Mouse (Mus musculus) right cerebral cortex, adult 18-20 months (tissue): Measurements from ENCODE around the gene Snapc4.
"Not testable (repeated sequence)": the region's sequence is repeated elsewhere in the genome, so short reads cannot be mapped to it uniquely, and the experiment has no call there.

Experiments
- DNase-seq: peaks from one replicate; pipeline ENCODE4 v3.0.0; 2022; ENCODE audit warnings: mixed read lengths

Gene Snapc4

DNA sequence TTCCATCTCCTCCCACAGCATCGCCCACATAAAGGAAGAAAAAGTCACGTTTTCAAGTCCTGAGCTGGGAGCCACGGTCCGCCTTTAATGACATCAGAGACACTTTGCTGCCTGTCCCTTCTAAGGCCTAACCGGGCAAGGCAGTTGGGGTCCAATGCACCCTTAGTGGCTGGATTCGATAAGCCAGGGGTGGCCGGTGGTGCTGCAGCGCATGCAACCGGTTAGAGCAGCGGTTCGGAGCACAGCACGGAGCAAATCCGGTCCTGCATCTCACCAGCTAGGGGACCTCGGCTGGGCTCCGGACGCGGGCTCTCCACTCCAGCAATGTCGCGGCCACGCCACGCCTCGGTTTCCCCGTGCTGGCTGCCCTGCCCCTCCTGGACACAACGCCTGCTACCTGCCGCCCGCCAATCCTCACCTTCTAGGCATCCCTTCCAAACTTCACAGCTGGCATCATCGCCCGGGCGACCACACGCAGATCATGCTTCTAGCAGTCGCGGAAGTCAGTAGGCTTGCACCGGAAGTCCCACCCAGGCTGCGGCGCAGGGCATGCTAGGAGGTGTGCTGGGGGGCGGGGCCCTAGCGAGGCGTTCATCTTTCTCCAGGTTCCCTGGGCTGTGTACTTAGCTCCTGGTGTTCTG lies at the start of gene Snapc4:
Gene Snapc4, minus strand, starts transcription at position 523 of the 641 bp plus-strand sequence.
- DNase-seq: peak; percentile 89

DNA sequence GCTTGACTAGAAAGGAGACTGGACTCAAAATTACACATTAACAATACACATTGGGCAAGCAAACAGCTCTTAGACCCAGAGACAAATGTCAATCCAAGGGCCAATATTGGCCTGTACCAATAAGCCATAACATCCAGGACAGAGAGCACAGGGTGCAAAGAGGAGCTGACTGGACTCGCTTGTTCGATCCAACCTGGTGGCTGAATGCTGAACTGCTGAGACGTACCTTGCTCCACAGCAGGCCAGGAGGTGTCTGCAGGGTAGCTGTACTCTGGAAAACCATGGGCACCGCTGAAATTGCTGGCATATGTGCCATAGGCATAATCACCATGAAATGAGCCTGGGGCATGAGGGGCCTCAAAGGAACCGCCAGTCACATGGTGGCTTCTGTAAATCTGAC lies 49.4 kb upstream of the Snapc4 start:
- no peak for DNase-seq

DNA sequence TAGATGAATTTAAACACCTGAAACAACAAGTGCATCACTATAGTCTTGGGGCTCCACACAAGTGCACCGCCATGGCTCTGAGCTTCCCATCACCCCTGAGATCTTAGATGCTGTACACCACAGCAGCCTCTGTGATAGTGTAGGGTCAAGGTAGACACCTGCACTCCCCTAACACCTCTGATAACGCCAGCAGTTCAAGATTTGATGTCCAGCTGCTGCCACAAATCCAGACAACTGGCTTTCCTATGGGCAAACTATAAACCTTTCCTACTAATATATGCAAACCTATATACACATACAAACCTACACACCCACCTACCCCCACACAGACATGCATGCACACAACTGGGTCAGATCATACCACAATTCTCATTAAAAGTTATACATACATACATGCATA lies 44.1 kb upstream of the Snapc4 start:
- DNase-seq: no peak

DNA sequence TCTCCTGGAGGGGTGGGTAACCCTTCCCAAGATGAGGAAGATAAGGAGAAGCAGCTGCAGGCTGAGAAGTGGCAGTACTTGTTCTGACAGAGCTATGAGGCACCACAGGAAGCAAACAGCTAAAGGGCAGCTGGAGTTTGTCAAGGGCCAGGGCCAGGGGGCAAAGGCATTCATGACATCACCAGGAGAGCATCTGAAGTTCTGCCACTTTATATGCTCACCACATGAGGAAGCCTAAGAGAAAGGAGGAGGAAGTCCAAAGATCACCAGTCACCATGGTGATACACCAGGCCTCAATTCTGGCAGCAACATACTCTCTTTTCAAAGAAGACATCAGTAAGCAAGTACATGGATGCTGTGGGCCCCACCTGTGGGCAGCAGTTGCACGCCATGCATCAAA lies 42.6 kb upstream of the Snapc4 start:
- no peak for DNase-seq

DNA sequence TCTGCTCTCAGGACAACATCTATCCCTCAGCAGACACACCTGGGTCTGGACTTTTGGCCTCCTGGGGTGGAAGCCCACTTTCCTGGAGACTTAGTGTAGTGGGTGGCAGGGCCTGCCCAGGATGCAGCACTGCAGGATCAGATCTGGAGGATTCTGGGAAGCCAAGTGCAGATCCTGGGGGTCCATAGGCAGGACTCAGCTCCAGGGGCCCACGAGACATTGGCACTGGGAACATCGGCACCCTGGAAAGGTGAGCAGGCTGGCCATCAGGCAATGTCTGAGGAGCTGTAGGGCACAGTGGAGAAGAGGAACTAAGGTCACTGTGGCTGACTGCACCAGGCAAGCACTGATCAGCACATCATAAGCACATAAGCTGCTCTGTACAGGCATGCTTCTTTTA lies 41.5 kb upstream of the Snapc4 start:
- DNase-seq: no peak

DNA sequence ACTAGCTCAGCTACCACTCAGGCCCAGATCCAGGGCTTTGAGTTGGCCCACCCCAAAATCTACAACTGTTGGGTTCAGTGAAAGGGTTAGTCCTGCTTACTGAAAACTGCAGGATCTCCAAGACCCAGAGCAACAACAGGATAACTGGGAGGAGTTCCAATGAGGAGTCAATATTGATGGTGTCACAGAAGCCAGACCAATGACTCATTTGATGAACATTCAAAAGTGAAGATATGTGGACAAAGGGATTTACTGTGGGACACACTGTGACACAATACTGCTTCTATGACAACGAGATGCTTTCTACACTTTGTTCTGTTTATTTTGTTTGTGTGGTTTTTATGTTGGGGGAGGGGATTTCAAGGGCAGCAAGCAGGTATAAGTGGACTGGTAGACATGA lies 37.7 kb upstream of the Snapc4 start:
- no peak for DNase-seq

DNA sequence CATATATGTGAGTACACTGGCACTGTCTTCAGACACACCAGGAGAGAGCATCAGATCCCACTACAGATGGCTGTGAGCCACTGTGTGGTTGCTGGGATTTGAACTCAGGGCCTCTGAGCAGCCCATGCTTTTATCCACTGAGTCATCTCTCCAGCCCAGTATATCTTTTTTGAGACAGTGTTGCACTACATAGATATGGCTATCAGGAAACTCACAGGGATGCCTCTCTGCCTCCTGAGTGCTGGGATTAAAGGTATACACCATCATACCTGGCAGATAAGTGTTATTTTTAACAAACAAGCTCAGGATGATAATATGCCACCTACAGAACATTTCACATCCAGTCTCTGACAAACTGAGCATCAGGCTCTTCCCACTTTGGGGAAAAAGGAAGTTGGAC lies 36.6 kb upstream of the Snapc4 start:
- DNase-seq: no peak

DNA sequence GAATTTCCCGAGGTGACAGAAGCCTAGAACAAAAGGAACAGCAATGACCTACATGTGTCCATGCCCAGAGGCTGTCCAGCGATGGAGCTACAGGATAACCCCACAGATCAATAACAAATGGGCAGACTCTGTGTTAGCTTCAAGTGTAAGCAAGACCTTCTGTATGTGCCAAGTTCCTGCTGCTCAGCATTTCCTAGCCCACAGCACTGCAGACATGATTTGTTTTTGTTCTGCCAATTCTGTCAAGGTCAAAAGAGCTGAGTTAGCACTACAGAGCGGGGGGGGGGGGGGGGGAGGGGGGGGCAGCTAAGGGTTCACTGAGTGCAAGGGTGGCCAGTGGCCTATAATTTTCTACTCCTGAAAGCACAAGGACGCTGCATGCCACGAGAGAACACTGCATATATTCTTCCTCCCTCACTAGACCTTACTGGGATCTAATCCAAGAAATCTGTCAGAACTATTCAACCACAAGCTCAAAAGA lies 30.5 kb upstream of the Snapc4 start:
- no peak for DNase-seq

DNA sequence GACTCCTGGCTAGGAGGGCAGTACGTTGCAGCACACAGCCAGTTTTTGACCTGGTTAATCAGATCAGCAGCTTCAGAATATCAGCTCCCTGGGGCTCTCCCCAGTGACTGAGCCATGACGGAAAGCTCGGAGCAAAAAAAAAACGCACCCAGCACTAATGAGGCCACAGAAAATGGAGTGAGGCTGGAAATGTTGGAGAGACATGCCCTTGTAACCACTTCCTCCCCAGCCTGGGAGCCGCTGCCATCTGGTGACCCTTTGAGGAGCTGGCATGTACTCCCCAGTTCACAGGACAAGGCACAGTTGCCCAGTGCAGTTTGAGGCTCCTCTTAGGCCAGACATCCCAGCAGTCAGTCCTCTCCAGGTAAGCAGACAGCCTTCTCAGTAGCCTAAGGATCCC lies 29.6 kb upstream of the Snapc4 start:
- no peak for DNase-seq

DNA sequence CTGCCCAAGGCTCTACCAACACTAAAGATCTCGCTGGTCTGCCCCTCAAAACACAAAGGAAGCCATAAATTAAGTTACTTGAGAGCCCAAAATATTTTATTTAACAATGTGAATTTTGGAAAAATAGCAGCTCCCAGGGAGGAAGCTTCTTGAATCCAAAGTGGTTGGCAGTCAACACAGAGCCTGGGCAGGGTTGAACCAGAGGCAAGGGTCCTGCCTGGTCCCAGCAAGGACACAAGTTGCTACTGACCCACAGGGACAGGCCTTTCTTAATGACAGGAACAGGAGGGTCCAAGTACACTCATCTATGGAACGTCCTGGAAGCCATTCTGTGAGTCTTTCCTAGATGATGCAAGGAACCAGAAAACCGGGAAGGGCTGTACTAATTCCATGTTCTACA lies 28.9 kb upstream of the Snapc4 start:
- no peak for DNase-seq

DNA sequence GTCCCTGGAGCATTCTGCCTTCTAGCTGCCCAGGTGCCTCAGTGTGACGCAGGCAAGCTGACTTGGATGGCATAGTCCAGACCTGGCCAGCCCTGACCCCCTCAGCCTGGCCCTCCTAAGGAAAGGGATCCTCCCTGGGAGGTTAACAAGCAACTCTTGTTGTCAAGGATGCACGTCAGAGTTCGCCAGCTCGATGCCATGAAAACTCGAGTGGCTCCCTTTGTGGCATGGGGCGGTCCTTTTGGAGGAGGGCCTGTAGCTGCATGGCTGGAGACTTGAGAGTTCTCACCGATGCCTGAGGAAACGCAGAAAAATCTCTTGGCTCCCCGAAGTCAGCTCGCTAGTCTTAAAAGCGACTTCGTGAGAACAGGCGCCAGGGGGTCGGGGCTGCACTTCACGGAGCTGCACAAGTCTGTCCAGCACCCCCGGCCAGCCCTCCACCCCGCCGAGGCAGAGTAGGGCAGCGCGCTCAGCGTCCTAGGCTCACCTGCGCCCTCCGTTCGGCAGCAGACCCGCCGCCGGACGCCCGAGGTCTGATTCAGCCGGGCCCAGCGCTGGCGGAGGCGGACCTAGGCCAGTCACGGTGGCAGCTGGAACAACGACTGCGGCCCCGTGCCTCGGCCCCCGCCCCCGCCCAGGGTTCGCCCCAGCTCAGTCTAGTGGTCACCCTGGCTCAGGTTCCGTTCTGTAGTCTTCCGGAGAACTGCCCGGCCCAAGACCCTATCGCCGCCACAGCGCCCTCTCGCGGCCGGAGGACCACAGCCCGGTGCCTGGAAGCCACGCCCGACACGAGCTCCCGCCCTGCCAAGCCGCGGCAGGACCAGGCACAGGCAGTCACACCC lies 28.3 kb upstream of the Snapc4 start, which contains the start of gene Inpp5e:
Gene Inpp5e, minus strand, starts transcription at position 689 of the 842 bp plus-strand sequence.
- peak; percentile 96 for DNase-seq

DNA sequence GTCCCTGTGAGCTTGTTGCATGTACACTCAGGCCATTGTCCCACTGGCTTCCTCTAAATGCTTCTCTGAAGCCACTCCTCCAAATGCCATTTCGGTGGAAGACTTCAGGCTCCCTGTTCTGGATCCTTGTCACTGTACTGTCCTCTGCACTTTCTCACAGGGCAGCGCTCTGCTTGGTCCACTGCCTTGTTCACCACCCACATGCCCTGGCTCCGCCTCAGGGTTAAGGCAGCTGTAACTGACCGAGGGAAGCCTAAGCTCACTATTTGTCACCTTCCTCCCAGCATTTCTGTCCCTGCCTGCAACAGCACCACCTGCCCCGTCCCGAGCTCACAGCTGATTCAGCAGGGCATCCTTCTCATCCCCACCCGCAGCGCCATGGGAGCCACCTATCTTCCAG lies 22.9 kb upstream of the Snapc4 start:
- DNase-seq: no peak

DNA sequence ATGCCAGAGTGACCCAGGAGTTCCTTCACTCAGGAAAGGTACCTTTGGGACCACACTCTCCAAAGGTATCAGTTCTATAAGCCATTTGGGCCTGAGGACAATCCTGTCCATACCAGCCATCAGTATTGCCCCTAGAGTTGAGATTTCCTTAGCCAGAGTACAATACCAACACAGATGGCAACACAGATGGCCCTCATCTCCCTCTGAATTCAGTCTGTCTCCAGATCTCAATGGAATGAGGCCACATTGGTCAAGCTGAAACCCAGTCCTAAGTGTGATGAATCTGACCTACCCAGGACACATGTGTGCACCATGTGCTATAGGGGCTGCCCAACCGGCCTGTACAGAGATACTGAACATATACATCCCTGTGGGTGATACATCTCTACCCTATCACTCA lies 21.8 kb upstream of the Snapc4 start:
- no peak for DNase-seq

DNA sequence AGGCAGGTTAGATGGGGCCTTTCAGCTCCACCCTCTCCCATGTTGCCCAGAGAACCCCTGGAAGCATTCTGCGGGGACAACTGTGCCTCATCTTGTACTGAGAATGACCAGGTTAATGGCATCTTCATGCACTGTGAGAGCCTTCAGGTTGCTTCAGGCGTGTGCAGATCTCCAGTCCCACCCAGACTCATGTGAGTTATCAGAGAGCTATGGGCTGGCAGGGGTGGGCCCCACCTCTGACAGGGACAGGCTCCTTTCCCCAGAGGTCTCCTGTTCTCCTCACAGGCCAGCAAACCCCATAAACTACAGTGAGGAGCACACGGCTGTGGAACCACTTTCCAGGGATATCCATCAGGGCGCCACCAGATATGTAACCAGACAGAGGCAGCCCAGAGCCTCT lies 20.6 kb upstream of the Snapc4 start:
- no peak for DNase-seq

DNA sequence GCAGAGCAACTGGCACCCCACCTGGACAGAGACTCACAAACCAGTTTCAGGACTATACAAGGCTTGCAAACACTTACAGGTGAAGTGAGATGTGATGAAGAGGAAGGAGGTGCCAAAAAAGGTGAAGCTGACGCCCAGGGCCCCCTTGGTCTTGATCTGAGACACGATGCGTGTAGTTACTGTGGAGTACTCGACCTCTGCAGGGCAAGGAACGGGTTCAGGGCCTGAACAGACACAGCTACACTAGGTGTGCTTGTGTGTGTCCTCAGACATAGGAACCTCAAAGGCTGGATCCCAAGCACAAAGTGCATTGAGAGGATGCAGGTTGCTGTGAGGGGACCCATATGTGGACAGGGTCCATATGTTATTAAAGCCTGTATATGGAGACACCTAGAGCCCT lies 19.8 kb upstream of the Snapc4 start:
- no peak for DNase-seq

DNA sequence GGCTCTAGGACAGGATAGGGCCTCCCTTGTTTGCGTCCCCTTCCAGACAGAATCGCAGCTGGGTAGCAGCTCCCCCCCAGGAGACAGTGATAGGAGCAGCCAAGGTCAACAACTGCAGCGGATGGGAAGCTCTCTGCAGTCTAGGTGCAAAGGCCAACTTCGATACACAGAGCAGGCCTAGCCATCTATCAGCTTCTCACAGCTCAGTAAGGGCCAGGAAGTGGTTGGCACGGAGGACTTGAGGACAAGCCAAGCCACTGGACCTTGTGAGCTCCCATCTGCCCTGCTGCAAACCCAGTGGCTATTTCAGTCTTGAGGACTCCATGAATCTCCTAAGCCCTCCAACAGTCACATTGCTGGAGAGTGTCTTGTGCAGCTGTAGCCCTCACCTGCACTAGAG lies 19.2 kb upstream of the Snapc4 start:
- DNase-seq: no peak

DNA sequence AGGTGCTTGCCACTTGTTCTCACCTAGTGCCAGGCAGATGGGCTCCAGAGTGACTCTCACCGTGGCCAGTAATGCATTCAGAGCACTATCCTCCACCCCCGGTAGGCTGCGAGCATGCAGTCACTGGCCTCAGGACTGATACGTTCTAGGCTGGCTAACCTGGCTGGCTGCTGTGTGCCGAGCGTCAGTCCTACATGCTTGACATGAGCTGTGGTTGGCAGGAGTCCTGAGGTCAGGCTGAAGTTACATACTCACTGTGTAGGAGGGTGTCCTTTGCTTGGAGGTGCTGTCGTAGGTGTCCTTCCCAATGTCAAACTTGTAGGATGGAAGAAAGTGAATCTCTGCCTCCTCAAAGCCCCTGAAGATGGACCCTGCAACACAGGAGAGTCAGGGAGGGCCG lies 18.5 kb upstream of the Snapc4 start:
- no peak for DNase-seq

DNA sequence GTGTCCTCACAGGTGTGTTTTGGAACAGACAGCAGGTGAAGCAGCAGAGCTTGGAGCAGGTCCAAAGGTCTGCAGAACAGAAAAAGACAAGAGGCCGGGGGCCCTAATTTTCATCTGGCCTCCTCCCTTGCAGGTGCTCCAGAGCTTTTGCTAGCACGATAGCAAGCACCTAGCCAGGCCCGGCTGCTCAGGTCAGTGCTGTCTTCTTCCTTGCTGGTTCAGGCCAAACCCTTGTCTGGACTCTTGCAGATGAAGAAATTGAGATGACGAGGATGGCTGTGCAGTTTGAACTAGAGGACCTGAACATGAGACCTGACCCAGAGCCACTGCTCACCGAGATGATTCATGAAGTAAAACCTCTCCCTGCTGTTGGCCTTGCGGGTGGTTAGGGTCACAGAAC lies 11.2 kb upstream of the Snapc4 start:
- DNase-seq: no peak

DNA sequence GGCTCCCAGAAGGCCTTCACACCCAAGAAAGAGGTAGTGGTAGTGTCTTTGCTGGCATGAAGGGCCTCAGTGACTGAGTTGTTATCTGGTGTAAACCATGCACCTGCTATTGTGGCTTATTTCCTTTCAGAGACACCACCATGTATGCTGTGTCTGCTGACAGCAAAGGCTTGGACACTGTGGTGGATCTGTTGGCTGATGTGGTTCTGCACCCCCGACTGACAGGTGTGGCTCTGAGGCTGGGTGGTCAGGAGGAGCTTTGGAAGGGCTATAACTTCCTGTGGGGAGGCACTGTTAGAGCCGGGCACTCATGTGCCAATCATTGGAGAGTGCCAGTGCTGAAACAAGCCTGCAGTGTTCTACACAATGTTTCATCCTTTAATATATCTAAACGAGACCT lies 10.5 kb upstream of the Snapc4 start:
- DNase-seq: no peak

DNA sequence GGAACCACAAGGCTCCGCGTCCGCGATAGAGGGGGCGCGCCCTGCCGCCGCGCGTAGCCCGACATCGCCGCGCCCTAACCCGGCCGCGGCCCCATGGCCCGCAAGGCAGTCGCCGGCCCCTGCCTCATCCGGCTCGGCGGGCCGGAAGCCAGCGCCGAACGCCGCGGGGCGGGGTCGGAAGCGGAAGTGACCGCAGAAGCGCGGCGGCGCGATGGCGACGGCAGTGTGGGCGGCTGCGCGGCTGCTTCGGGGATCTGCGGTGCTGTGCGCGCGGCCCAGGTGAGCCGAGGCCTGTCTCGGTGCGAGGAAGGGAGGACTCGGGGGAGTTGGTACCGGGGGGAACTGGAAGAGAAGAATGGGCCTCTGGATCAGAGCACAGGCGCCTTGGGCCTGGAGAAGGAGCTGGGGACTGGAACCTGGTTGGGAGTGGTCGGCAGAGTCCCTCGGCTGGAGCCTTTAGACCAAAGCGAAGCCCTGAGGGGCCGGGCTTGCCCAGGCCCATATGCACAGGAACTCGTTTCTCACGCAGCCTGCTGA lies 8.8 kb upstream of the Snapc4 start, which contains the start of the genes Entr1 and Pmpca:
Gene Entr1, minus strand, starts transcription at position 163 of the 537 bp plus-strand sequence.
Gene Pmpca, plus strand, starts transcription at position 186 of the 537 bp plus-strand sequence.
- peak; percentile 90 for DNase-seq

DNA sequence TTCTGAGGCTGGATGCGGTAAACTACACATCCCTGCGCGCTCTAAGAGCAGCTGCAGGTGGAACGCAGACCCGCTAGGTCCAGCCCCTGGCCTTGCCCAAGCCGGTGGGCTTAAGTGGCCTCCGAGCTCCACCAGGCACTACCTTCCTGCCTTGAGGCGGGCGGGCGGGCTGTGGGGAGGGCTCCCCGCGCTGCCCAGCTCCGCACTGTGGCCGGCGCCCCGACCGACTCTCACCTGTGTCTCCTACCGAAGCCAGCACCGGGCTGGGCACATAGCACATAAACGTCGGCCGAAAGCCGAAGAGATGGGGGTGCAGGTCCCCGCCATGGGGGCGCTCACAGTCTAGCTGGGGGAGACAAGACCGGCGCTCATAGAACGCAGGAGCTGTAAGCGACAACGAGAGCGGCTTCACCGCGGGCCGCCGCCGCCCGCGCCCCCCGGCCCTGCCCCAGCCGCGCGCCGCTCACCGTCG lies 8.3 kb upstream of the Snapc4 start:
- DNase-seq: no peak

DNA sequence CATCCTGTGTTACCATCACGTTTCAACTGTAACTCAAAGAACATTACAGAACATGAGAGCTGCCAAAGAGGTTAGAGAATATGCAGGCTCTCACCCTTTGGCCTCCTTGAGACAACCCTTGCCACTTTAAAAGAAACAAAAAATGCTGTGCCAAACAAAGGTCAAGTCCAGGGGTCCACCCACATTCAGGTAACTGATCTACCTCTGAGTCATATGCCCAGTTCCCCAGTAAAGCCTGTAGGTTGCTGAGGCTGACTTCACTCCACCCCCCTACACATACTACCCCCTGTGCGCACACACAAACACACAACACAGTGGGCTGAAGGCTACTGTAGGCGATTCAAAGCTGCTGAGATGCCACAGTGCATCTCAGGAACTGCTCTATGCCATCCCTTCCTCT lies 7.3 kb upstream of the Snapc4 start:
- no peak for DNase-seq

DNA sequence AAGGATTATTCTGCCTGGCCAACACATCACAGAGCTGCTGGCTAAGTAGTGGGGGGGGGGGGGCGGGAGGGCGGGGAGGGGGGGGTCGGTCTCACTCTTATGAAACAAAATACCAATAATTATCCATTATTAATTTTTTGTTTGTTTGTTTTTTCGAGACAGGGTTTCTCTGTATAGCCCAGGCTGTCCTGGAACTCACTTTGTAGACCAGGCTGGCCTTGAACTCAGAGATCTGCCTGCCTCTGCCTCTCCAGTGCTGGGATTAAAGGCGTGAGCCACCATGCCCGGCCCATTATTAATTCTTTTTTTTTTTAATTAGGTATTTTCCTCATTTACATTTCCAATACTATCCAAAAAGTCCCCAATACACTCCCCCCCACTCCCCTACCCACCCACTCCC lies 418 bp upstream of the Snapc4 start:
- not testable (repeated sequence) for DNase-seq

DNA sequence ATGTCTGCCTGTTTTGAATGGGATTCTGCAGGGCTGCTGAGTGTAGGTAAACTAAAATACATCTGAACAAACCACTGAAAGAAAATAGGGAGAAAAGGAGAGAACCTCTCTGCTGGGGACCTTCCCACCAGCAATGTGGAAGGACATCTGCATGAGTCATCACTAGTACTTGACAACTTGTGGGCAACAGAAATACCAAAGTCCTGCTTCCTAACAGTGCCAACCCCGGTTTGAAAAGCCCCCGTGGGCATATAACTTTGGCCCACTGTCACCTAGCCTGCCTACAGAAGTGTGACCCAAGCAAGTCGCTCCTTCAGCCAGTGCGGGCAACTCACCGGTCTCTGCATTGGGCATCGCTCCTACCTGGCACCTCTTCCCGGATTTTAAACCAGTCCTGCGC lies 8.1 kb downstream of the Snapc4 start:
- no peak for DNase-seq
